Mouse (Mus musculus): ENCODE measurements at regions not wholly inside any gene's neighbourhood (a gene's known extent, or its start where the extent isn't known, plus 50 kb on each side); places are given as distances from the start of the nearest gene placed in this dataset.

GRCm38 (mm10) chrX:12219474-12219873, 59.3 kb upstream of the Bcor start:
- no peak for DNase-seq (ENCODE audit: low spot score)

DNA sequence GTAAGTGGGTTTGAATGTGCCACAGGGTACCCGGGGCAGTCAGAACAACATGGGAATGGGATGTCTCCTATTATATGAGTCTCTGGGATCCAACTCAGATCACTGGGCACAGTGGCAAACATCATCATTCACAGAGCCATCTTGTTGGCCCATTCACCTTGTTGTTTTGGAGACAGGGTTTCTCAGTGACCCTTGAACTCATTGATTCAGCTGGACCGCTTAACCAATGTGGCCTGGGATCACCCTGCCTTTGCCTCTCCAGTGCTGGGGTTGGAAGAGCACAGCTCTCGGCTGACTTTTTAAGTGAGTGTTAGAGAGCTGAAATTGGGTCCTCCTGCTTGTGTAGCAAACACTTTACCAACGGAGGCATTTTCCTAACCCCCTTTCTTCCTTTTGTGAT, 64.2 kb upstream of the Bcor start:
- DNase-seq (ENCODE audit: low spot score): no peak

- DNase-seq (ENCODE audit: low spot score): no peak
These were observed 65.1 kb upstream of the Bcor start for GRCm38 (mm10) chrX:12225116-12225891.

GRCm38 (mm10) chrX:12225892-12226206, 65.7 kb upstream of the Bcor start:
- no peak for DNase-seq (ENCODE audit: low spot score)

GRCm38 (mm10) chrX:12240505-12241011, 80.4 kb upstream of the Bcor start:
- no peak for DNase-seq (ENCODE audit: low spot score)

DNA sequence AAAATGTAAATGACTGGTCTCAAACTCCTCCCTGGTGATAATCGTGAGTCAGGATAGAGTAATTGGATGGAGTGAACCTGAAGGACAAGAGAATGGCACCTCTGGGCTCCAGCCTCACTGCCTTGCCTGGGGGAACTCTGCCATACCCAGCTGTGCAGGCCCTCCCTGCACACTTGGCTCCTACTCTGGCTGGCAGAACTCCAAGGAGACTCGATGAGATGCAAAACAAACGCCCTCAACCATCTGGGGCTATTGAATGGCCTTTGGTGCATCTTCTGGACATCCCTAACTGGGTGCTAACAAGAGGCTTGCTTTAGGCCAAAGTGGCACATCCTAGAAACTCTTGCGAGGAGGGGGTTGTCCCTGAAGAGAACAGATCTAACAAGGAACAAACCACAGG, 81.6 kb upstream of the Bcor start:
- DNase-seq (ENCODE audit: low spot score): no peak

- no peak for DNase-seq (ENCODE audit: low spot score)
These were observed 88.9 kb upstream of the Bcor start for GRCm38 (mm10) chrX:12249071-12249470.

DNA sequence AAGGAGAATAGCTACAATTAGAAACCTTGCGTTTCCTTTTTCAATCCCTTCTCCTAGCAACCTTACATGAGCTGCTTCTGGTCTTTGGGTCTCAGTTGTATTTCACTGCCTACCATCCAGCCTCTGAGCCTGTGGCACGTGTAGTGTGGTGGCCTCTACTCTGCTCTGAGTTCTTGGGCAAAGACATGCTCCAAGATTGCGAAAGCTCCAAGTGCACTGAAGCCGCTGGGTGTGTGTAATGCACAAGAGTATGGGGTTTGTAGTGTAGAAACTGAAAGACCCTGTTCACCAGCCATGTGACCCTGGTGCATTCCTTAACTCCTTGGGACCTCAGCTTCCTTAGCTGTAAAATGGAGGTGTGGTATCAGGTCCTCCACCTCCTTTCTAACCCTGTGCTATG, 89.8 kb upstream of the Bcor start:
- DNase-seq (ENCODE audit: low spot score): no peak

- DNase-seq (ENCODE audit: low spot score): no peak
These were observed 91.9 kb upstream of the Bcor start for GRCm38 (mm10) chrX:12251853-12252679.

DNA sequence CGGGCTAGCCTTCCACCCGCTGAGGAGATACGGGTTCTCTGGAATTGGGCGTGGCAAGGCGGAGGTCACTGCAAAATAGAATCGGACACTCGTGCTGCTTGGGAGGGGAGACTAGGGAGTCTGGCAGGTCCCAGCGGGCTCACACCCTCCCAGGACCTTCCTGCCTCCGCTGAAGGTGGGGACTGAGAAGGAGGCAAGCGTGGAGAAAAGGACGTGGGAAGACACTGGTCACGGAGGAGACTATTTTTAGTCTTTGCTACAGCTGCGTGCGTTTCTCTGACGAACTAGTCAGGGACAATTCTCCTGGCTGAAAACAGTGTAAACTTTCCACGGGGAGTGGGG, 92.5 kb upstream of the Bcor start:
- no peak for DNase-seq (ENCODE audit: low spot score)

- DNase-seq (ENCODE audit: low spot score): no peak
These were observed 96.6 kb upstream of the Bcor start for GRCm38 (mm10) chrX:12256758-12257157.

GRCm38 (mm10) chrX:12263834-12264233, 103.7 kb upstream of the Bcor start:
- DNase-seq (ENCODE audit: low spot score): no peak

GRCm38 (mm10) chrX:12284741-12285140, 124.6 kb upstream of the Bcor start:
- DNase-seq (ENCODE audit: low spot score): no peak

- DNase-seq (ENCODE audit: low spot score): no peak
These were observed 125.0 kb upstream of the Bcor start for GRCm38 (mm10) chrX:12285141-12285540.

DNA sequence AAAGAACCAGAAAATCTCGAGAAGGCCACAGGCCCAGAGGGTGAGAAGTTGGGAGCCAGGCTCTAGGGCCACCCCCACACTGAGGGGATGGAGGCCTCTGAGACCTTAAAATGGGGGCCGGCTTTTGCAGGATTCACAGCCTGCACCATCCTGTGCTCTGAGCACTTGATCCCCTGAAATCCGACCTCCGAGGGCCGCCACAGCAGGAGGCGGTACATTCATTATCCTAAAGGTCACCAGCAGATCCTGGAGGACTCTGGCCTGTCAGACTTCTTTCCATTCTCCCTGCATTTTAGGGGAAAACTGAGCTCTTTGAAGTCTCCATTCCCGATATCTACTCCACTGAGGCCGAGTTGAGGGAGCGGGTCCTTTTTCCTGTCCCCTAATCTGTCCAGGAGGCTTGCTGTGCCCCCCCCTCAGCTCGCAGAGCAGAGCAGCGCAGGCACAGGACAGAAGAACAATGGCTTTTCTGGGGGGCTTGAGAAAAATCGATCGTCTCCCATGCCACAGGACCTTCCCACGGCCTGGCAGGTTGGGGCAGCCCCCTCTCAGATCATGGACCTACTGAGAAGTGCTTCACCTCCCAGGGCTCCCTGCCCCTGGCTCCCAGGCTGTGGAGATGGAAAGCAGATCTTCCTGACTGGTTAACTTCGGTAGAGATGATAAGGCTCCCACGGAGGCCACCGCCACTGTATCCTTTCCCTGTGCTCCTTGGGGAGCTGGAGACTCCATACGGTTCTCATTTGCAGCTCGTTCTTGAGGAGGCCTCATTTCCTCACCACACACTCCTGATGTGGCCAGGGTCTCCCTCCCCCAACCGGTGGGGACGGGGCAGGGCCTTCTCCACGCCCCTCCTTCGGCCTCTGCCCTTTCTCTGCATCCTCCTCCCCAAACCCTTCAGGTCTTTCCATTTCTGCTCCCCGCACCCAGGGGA, 126.1 kb upstream of the Bcor start:
- DNase-seq (ENCODE audit: low spot score): no peak

GRCm38 (mm10) chrX:12286910-12287522, 126.9 kb upstream of the Bcor start:
- no peak for DNase-seq (ENCODE audit: low spot score)

DNA sequence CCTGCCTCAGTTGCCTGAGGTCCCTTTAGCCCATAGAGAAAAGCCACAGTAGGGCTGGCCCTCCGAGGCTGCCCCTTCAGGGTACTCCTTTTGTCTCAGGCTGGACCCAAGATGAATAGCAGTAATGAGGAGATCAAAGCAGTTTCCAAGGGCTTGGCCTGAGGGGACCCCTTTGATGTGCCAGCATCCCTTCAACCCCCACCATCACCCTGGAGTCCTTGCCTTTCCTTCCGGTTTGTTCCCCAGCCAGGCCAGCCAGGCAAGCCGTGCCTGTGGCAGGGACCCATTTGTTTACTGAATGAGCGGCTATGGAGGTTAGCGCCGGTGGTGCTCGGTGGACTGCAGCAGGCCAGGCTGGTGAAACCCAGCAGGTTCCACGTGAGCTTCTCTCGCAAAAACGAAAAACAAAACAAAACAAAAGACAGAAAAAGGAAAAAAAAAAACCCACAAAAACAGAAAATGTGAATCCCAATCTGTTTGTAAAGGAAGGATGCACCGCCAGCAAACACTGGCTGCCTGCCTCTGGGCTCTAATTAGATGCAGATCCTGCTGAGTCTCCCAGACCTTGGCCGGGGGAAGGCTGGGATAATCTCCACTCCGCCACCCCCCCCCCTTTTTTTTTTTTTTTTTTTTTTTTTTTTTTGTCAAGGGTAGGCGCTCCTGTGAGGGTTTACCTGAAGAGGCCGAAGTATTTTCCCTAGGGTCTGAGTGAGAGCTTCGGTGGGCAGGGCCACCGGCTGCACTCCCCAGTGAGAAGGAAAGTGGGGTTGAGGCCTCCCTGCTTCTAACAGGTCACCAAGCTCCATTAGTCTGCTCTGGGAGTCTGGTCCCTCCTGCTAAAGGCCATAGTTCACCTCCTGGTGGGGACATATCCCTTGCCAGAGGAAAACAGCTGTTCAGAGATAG, 127.8 kb upstream of the Bcor start:
- no peak for DNase-seq (ENCODE audit: low spot score)

DNA sequence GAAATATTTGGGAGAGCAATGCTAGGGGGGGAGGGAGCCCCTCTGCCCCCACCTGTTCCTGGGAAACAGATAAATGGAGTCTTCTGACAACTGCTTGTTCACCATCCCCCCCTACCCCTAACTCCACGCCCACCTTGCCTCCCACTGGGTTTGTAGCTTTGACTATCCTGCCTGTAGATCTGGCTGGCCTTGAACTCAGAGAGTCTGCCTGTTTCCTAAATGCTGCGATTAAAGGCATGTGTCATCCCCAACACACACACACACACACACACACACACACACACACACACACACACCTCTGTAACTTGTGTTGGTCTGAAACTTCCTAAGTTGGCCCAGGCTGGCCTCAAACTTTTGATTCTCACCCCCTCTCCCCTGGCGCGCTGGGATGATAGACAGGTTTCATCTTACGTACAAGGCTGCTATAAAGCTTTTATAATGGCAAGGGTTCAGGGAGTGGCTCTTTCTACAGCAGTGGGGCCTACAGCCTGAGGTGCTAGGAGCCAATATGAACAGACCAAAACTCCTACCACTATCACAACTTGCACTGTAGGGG, 128.5 kb upstream of the Bcor start:
- DNase-seq (ENCODE audit: low spot score): no peak

GRCm38 (mm10) chrX:12293146-12293545, 133.0 kb upstream of the Bcor start:
- DNase-seq (ENCODE audit: low spot score): no peak

GRCm38 (mm10) chrX:12294452-12294851, 134.3 kb upstream of the Bcor start:
- DNase-seq (ENCODE audit: low spot score): no peak

GRCm38 (mm10) chrX:12294941-12295340, 134.8 kb upstream of the Bcor start:
- no peak for DNase-seq (ENCODE audit: low spot score)
